Mouse (Mus musculus): ENCODE data around the gene Npas4.
A peak's percentile ranks its signal among the peaks of the same experiment; 100 is the strongest.
"Not testable (repeated sequence)": the region's sequence is repeated elsewhere in the genome, so short reads cannot be mapped to it uniquely, and the experiment has no call there.

The Npas4 gene

GRCm38 (mm10) chr19:4990256-4990625 lies at the start of gene Npas4:
Gene Npas4, minus strand, starts transcription at chr19:4990316.
- DNase-seq = no peak

DNA sequence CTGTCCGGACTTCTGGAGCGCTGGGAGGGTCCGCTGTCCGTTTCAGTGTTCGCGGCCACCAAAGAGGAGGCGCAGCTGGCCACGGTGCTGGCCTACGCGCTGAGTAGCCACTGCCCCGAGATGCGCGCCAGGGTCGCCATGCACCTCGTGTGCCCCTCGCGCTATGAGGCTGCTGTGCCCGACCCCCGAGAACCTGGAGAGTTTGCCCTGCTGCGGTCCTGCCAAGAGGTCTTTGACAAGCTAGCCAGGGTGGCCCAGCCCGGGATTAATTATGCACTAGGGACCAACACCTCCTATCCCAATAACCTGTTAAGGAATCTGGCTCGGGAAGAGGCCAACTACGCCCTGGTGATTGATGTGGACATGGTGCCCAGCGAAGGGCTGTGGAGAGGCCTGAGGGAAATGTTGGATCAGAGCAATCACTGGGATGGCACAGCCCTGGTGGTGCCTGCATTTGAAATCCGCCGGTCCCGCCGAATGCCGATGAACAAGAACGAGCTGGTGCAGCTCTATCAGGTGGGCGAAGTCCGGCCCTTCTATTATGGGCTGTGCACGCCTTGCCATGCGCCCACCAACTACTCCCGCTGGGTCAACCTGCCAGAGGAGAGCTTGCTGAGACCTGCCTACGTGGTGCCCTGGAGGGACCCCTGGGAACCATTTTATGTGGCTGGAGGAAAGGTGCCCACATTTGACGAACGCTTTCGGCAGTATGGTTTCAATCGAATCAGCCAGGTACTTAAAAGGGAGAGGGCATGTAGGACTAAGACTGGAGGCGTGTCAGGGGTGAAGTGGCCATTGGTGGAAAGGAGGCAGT lies 49.4 kb upstream of the Npas4 start:
- DNase-seq = no peak

DNA sequence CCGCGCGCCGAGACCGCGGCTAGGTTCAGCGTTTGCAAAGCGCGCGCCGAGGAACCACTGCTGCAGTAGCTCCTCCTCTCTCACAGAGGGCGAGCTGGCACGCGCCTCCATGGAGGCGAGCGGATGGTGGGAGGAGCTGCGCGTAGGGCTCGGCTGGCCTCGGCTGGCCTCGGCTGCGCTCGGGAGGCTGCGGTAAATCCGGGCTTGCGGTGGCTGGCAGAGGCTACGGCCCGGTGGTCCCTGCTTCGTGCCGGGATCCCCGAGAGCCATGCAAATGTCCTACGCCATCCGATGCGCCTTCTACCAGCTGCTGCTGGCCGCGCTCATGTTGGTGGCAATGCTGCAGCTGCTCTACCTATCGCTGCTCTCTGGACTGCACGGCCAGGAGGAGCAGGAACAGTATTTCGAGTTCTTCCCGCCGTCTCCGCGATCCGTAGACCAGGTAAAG lies 48.6 kb upstream of the Npas4 start, which contains the start of the genes B4gat1 and AC124502.3:
TSS of gene B4gat1 (plus strand) at position 118 of the 448 bp plus-strand sequence.
TSS of gene AC124502.3 (plus strand) at position 183 of the 448 bp plus-strand sequence.
- DNase-seq = peak; percentile 88

GRCm38 (mm10) chr19:5037678-5038571 lies 47.8 kb upstream of the Npas4 start:
- DNase-seq = peak; percentile 64

DNA sequence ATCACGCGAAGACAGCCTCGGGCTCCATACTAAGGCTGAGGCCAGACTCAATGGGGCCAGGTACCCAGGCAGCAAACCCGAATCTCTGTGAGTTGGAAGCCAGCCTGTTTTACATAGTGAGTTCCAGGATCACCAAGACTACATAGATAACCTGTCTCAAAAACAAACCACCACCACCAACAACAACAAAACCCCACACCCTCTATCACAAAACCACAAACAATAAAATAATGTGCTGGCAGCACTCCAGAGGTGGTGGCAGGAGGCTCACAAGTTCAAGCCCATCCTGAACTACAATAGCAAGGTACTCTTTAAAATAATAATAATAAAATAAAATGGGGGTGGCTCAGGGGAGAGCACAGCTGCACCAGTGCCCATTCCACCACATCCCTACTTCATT lies 46.5 kb upstream of the Npas4 start:
- DNase-seq = no peak

DNA sequence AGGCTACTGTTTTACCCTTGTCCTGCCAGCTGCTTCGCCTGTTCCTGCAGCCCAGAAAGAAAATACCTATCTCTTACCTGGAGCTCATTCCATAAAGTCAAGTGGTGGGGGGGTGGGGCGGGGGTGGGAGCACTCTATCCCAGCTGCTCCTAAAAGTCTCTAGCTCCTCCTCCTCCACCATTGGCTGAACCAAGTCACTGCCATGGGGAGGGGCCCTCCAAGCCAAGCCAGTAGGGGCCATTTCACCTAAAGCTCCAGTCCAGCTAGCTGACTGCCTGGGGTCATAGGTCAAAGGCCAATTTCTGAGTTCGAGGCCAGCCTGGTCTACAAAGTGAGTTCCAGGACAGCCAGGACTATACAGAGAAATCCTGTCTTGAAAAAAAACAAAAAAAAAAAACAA lies 42.6 kb upstream of the Npas4 start:
- DNase-seq = no peak

GRCm38 (mm10) chr19:5026111-5026510 lies 36.0 kb upstream of the Npas4 start:
- DNase-seq = no peak

DNA sequence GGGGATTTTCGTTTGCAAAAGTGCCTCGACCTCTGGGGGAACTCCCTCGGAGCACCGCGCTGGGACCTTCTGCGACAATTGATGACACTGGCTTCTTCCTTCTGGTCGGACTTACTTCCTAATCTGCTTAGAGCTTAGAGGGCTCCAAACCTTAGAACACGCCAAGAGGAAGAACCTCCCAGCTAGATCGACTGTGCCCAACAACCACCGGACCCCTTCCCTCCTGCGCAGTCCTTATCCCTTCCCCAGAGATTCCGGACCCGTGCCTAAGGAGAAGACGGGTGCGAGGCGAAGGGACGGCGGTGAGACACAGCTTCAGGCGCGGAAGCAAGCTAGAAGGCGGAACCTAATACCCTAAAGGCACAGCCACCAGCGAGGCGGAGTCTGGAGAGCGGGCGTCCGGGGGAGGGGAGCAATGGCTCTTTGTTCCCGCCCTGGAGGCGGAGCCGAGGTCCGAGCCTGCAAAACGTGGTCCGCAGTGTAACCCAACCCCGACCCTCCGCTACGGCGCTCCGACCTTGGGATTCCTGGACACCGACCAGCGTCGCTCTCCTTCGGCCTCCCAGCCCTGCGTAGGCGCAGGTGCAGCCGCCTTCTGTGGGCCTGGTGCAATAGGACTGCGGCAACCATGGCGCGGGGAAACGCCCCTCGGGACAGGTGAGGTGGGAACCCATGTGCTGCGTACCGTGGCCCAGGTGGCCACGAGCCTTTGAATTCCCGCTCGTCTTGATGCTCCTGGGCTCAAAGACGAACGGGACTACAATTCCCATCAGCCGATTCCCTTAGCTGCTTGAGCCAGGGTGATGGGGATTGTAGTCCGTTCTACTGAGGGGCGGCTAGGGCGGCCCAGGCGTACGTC lies 33.7 kb upstream of the Npas4 start, which contains the start of gene Slc29a2:
TSS of gene Slc29a2 (plus strand) at position 240 of the 859 bp plus-strand sequence.
- DNase-seq = peak; percentile 87

DNA sequence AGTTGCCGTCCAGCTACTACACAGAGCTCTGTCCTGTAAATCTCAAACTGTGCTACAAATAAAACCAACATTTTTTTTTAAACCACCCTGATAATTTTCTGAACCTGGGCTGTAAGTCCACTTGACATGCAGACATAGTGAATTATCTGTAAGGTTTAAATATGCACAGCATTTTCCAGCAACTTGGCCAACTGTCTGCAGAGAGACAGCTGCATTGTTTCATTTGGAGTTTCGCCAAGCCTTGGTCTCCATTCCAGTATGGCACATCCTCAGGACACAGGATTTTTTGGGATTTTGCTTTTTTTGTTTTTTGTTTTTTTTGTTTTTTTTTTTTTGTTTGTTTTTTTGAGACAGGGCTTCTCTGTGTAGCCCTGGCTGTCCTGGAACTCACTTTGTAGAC lies 31.3 kb upstream of the Npas4 start:
- DNase-seq = no peak

DNA sequence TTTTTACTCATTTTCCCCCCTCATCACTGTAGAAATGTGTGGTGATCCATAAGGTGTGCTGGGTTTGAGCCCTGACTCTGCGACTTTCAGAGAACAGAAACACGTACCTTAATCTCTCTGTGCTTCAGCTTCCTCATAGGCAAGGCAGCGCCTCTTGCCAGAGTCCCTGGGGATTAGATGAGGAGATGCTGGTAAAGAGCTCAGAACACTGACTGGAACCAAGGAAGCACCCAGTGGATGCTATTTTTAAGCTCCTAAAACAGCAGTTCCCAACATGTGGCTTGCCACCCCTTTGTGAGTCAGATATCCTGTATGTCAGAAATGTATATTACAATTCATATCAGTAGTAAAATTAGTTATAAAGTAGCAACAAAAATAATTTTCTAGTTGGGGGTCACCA lies 28.1 kb upstream of the Npas4 start:
- no peak for DNase-seq

GRCm38 (mm10) chr19:5017611-5018010 lies 27.5 kb upstream of the Npas4 start:
- no peak for DNase-seq

DNA sequence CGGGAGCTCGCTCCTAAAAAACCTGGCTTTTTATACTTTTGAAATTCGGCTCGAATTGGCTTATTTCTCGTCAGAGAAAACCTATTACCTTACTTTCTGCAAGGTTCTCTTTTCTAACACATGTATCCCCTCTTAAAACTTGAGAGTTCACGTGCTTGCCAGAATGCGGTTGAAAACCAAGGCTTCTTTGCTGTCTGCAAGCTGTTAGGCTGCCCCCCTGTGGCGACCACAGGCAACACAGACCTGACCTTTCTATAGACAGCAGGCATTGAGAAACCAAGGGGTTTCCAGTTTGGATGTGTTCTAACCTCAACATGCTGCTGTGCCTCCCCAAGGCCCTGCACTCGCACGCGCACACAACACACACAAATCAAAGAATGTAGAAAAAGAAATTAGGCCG lies 26.7 kb upstream of the Npas4 start:
- peak; percentile 77 for DNase-seq

- DNase-seq = no peak
Observed at GRCm38 (mm10) chr19:5016221-5016742, 26.2 kb upstream of the Npas4 start.

DNA sequence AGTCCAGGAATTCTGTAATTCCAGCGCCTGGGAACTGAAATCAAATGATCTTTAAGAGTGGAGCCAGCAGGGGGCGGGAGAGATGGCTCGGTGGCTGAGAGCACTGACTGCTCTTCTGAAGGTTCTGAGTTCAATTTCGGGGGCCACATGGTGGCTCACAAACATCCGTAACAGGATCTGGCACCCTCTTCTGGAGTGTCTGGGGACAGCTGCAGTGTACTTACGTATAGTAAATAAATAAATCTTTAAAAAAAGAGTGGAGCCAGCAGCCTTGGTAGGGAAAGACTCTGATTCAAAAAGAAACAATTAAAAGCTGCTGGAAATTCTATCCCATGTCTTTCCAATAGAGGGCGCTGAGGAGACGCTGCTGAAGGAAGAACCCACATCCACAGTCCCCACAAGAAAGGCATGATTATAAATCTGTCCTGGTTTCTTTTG lies 24.9 kb upstream of the Npas4 start:
- DNase-seq = peak; percentile 16

- DNase-seq = no peak
Observed at GRCm38 (mm10) chr19:5013138-5013537, 23.0 kb upstream of the Npas4 start.

GRCm38 (mm10) chr19:5004925-5005324 lies 14.8 kb upstream of the Npas4 start:
- DNase-seq = no peak

DNA sequence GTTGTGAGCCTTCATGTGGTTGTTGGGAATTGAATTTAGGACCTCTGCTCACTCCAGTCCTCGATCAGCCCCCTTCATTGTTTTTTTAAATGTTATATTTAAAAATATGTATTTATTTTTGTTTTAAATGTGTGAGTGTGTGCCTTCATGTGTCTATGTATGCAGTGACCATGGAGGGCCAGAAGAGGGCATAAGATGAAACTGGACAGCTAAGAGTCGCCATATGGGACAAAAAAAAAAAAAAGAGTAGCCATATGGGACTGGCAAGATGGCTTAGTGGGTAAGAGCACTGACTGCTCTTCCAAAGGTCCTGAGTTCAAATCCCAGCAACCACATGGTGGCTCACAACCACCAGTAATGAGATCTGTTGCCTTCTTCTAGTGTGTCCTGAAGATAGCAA lies 13.5 kb upstream of the Npas4 start:
- DNase-seq = not testable (repeated sequence)

DNA sequence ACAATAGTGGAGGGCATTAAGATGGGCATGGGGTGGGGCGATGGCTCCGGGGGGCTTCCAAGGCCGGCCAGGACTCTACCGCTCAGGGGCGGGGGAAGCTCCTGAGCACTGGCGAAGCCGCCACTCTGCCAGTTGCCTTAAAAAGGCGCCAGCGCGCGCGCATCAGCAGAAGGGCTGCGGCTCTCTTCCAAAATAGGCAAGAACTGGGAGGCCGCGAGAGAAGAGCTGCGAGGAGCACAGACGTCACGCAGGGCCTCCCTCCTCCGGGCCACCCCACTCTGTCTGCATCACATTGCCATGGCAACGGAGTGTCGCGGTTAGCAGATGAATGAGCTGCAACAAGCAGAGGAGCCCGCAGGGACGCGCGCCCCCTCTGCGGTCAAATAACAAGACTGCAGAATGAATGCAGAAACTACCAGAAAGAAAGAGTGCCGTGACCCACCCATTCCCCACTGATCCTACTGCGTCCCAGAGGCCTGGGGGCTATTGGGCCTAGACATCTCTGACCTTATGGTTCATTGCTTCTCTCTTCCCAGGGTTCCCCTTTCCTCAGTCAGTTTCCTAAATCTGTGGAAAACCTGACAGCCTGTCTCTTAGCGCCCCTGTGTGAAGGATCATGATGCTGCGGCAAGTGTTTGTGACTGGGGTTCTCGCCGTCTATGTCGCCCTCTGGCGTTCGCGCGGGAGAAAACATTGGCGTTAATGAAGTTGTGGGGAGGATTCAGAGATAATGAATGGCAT lies 11.7 kb upstream of the Npas4 start:
- peak; percentile 82 for DNase-seq

- no peak for DNase-seq
Observed at GRCm38 (mm10) chr19:4999445-5000140, 9.5 kb upstream of the Npas4 start.

- no peak for DNase-seq
Observed at GRCm38 (mm10) chr19:4994043-4994442, 3.9 kb upstream of the Npas4 start.

DNA sequence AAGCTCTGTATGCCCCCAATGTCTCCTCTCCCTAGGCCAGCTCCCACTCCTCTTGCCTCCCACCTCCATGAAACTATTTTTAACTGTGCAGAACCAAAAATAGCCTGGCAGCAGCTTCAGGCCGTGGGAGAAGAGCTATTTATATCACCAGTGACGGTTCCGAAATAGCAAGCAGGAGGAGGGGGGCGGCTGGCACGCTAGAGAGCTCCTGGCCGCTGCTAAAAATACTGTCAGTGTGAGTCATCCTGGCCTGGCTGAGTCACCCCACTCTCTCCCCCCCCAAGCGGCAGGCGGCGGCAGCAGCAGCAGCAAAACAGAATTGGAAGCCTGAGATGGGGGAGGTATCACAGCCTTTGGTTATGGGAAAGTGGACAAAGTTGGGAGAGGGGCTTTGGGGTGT lies 2.8 kb upstream of the Npas4 start:
- DNase-seq = no peak
